Mouse (Mus musculus) spleen, postnatal 10 days (tissue): Measurements from ENCODE around the gene Tprkb.
"Not testable (repeated sequence)": the region's sequence is repeated elsewhere in the genome, so short reads cannot be mapped to it uniquely, and the experiment has no call there.

Source experiments
- DNase-seq, 2 experiments: peaks; one replicate each; pipeline ENCODE4 v3.0.0; 2021 to 2022; ENCODE audit warnings: low spot score in 2 of 2

Tprkb gene

GRCm38 (mm10) chr6:85911587-85911986, at the start of gene Tprkb:
Gene Tprkb (plus strand): TSS chr6:85911865.
- DNase-seq = no peak

GRCm38 (mm10) chr6:85862565-85862964, 49.1 kb upstream of the Tprkb start:
- no peak for DNase-seq

GRCm38 (mm10) chr6:85863136-85863535, 48.5 kb upstream of the Tprkb start:
- no peak for DNase-seq

GRCm38 (mm10) chr6:85863840-85864239, 47.8 kb upstream of the Tprkb start:
- DNase-seq = no peak

GRCm38 (mm10) chr6:85864900-85865639, 46.6 kb upstream of the Tprkb start:
- not testable (repeated sequence) for DNase-seq

GRCm38 (mm10) chr6:85866166-85866565, 45.5 kb upstream of the Tprkb start:
- DNase-seq = not testable (repeated sequence)

- not testable (repeated sequence) for DNase-seq
Measured at GRCm38 (mm10) chr6:85866995-85867394, 44.7 kb upstream of the Tprkb start.

GRCm38 (mm10) chr6:85867726-85868690, 43.7 kb upstream of the Tprkb start:
- DNase-seq = no peak

- not testable (repeated sequence) for DNase-seq
Measured at GRCm38 (mm10) chr6:85869006-85869405, 42.7 kb upstream of the Tprkb start, which contains the start of gene Nat8f2. Gene Nat8f2 (minus strand): TSS chr6:85869158.

GRCm38 (mm10) chr6:85883246-85883645, 28.4 kb upstream of the Tprkb start:
- not testable (repeated sequence) for DNase-seq

GRCm38 (mm10) chr6:85884311-85884710, 27.4 kb upstream of the Tprkb start:
- no peak for DNase-seq

GRCm38 (mm10) chr6:85888961-85889360, 22.7 kb upstream of the Tprkb start:
- DNase-seq = no peak

GRCm38 (mm10) chr6:85895061-85895648, 16.5 kb upstream of the Tprkb start:
- peak in 1 of 2 experiments; percentile 27 for DNase-seq

GRCm38 (mm10) chr6:85898596-85899475, 12.8 kb upstream of the Tprkb start:
- DNase-seq = not testable (repeated sequence)

- no peak for DNase-seq
Measured at GRCm38 (mm10) chr6:85902303-85902702, 9.4 kb upstream of the Tprkb start.

- peak; percentile 76 to 85 for DNase-seq
Measured at GRCm38 (mm10) chr6:85904642-85905061, 7.0 kb upstream of the Tprkb start, which contains the start of gene Nat8f4. Gene Nat8f4 (minus strand): TSS chr6:85904884.

- DNase-seq = not testable (repeated sequence)
Measured at GRCm38 (mm10) chr6:85906911-85907351, 4.7 kb upstream of the Tprkb start.

GRCm38 (mm10) chr6:85908341-85908740, 3.3 kb upstream of the Tprkb start:
- DNase-seq = no peak

GRCm38 (mm10) chr6:85909704-85910103, 2.0 kb upstream of the Tprkb start:
- DNase-seq = no peak

- peak in 1 of 2 experiments; percentile 35 for DNase-seq
Measured at GRCm38 (mm10) chr6:85915141-85915538, 3.5 kb downstream of the Tprkb start.
